8 mouse cellular contexts compared by ENCODE assay signal in the genomic region with DNA sequence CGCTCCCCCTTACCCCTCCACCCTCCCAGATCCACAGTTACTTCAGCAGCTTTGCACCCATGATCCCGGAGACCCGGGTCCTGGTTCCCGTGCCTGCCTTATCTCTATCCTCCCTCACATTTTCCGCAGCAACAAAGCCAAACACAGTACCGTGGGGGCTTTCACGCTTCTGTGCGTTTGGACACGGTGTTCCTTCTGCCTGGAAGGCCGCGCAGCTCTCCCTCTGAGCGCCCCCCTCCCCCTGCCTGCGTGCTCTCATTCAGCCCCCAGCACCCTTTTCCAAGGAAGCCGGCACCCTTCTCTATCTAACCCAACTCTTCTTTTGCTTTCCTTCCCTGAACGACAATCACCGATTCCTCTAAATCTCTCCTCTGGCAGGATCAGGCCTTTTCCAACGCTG. TPM values are rescaled to one million over a fixed set of nuclear protein-coding genes. Genes with fewer than 3 reads are reported as not detected.
DNase-seq lines count a peak whose midpoint lies in the region; ATAC-seq and TF ChIP-seq lines count a peak whose summit lies in the region.

No protein-coding gene starts in this region.

- in situ Hi-C loops in Patski (cut with MboI; ENCODE audit: low pct_unique_long_range_greater_than_20kb): no loop called here

- TF ChIP-seq POLR2A in olfactory bulb, adult 2 months (IDR thresholded peaks at IDR 0.05; ENCODE audit: insufficient read depth, low read depth, low read length): no peak

- no peak for TF ChIP-seq CTCF in Patski (IDR thresholded peaks at IDR 0.05)
- no peak for TF ChIP-seq CTCF in olfactory bulb, adult 2 months (IDR thresholded peaks at IDR 0.05; ENCODE audit: insufficient read depth, low read depth, low read length)

- CTCF ChIA-PET in Patski (lab: Charles Lee): no interaction called here

- peak overlapping the region; percentile 89 for H3K9ac ChIP-seq in forebrain, embryonic 14.5 days (ENCODE audit: low read length)
- peak overlapping the region; percentile 83 for H3K9ac ChIP-seq in intestine, embryonic 16.5 days (ENCODE audit: low read depth, low read length)
- H3K9ac ChIP-seq in limb, embryonic 15.5 days: peak overlapping the region; percentile 51

- peaks cover 13% of the 10 kb centered on the region for H3K4me1 ChIP-seq in forebrain, embryonic 14.5 days (ENCODE audit: control insufficient read depth, insufficient read depth, low read length)
- peaks cover 21% of the 10 kb centered on the region for H3K4me1 ChIP-seq in intestine, embryonic 16.5 days (ENCODE audit: control insufficient read depth, insufficient read depth, low read length)
- H3K4me1 ChIP-seq in limb, embryonic 15.5 days: peaks cover 25% of the 10 kb centered on the region
- peaks cover 15% of the 10 kb centered on the region for H3K4me1 ChIP-seq in olfactory bulb, adult 2 months (ENCODE audit: control insufficient read depth, insufficient read depth, low read length)

- under 1% methylated on average over 17 of the region's 17 CpGs for WGBS in forebrain, embryonic 14.5 days
- under 1% methylated on average over 17 of the region's 17 CpGs for WGBS in intestine, embryonic 16.5 days
- WGBS in limb, embryonic 15.5 days: under 1% methylated on average over 17 of the region's 17 CpGs
- WGBS in olfactory bulb, adult 2 months: under 1% methylated on average over 17 of the region's 17 CpGs

- peak overlapping the region; percentile 92; the same call in 1 of the 2 replicates for H3K27ac ChIP-seq in forebrain, embryonic 14.5 days (ENCODE audit: low read depth, low read length)
- H3K27ac ChIP-seq in intestine, embryonic 16.5 days (ENCODE audit: low read length): 0 out of 2 replicates have a peak overlapping the region, but pooled peaks have one; percentile 41
- peak overlapping the region; percentile 74 for H3K27ac ChIP-seq in limb, embryonic 15.5 days
- peak overlapping the region; percentile 66 for H3K27ac ChIP-seq in olfactory bulb, adult 2 months (ENCODE audit: insufficient read depth, low read depth, low read length)

- peak overlapping the region; percentile 76 for H3K4me3 ChIP-seq in forebrain, embryonic 14.5 days (ENCODE audit: low read depth, low read length)
- H3K4me3 ChIP-seq in intestine, embryonic 16.5 days (ENCODE audit: low read length): peak overlapping the region; percentile 83
- peak overlapping the region; percentile 74 for H3K4me3 ChIP-seq in limb, embryonic 15.5 days
- peak overlapping the region; percentile 81 for H3K4me3 ChIP-seq in olfactory bulb, adult 2 months (ENCODE audit: insufficient read depth, low read depth, low read length)

- POLR2A ChIA-PET in Patski (lab: Charles Lee): interaction anchor here (0.6 to 1.1 kb wide), 4 partner anchors 9 to 1390 kb away, joined by 3 to 8 read pairs (median 3); a partner anchor contains a TSS

- ATAC-seq in Patski: peak; percentile 23
- ATAC-seq in forebrain, embryonic 14.5 days: peak; percentile 58
- 0 out of 2 replicates have a peak, but pooled peaks have one; percentile 23 for ATAC-seq in intestine, embryonic 16.5 days
- ATAC-seq in limb, embryonic 15.5 days (ENCODE audit: insufficient number of reproducible peaks, low FRiP score, low TSS enrichment, low read depth): no peak

- no peaks in the 10 kb centered on the region for H3K36me3 ChIP-seq in forebrain, embryonic 14.5 days (ENCODE audit: control insufficient read depth, insufficient read depth, low read length)
- H3K36me3 ChIP-seq in intestine, embryonic 16.5 days (ENCODE audit: control insufficient read depth, insufficient read depth, low read length): no peaks in the 10 kb centered on the region
- H3K36me3 ChIP-seq in limb, embryonic 15.5 days: no peaks in the 10 kb centered on the region

- no peaks in the 10 kb centered on the region for H3K9me3 ChIP-seq in forebrain, embryonic 14.5 days (replicated peaks; ENCODE audit: control insufficient read depth, low read length)
- no peaks in the 10 kb centered on the region for H3K9me3 ChIP-seq in intestine, embryonic 16.5 days (ENCODE audit: control insufficient read depth, low read length)
- H3K9me3 ChIP-seq in limb, embryonic 15.5 days: no peaks in the 10 kb centered on the region

- peak overlapping the region; percentile 58 for H3K4me2 ChIP-seq in forebrain, embryonic 14.5 days (ENCODE audit: low read length)
- H3K4me2 ChIP-seq in intestine, embryonic 16.5 days (ENCODE audit: low read depth, low read length): peak overlapping the region; percentile 98
- peak overlapping the region; percentile 90 for H3K4me2 ChIP-seq in limb, embryonic 15.5 days

- H3K27me3 ChIP-seq in Patski: no peaks in the 10 kb centered on the region
- no peaks in the 10 kb centered on the region for H3K27me3 ChIP-seq in forebrain, embryonic 14.5 days (replicated peaks; ENCODE audit: control insufficient read depth, insufficient read depth, low read length)
- H3K27me3 ChIP-seq in intestine, embryonic 16.5 days (replicated peaks; ENCODE audit: control insufficient read depth, insufficient read depth, low read length): no peaks in the 10 kb centered on the region
- H3K27me3 ChIP-seq in limb, embryonic 15.5 days: no peaks in the 10 kb centered on the region

- peak; percentile 35 for DNase-seq in gastrocnemius, adult 18-20 months (ENCODE audit: low spot score)
- no peak for DNase-seq in gastrocnemius, adult 8-10 months (ENCODE audit: low spot score in 2 of 2)
- DNase-seq in Patski (ENCODE audit: low read depth, low spot score): no peak
- DNase-seq in forebrain, embryonic 14.5 days (ENCODE audit: low spot score): no peak
- DNase-seq in embryo, embryonic 10 days (ENCODE audit: low spot score): no peak

RNA-seq across cellular contexts. Expression of a gene that starts 0.5 kb away (rescaled TPM):
- 10 to 100 TPM; 42.9 to 67.4 TPM for total RNA-seq in gastrocnemius, adult 18-20 months (2021)
- total RNA-seq in gastrocnemius, adult 8-10 months (2022): 10 to 100 TPM; 41.7 to 54.5 (median 50.6) TPM
- 27.3 TPM for polyA plus RNA-seq in Patski (2021)
- 21.9 and 23.1 TPM in 2 replicates for polyA plus RNA-seq in forebrain, embryonic 14.5 days (2014; fragmentation: Nextera tagmentation; extraction: Ambion mirVana)
- polyA plus RNA-seq in intestine, embryonic 16.5 days (2015; fragmentation: Nextera tagmentation; extraction: Ambion mirVana): 6.7 and 8.2 TPM in 2 replicates
- polyA plus RNA-seq in limb, embryonic 15.5 days (2015; fragmentation: Nextera tagmentation; extraction: Ambion mirVana): 8.5 and 9.4 TPM in 2 replicates
- polyA plus RNA-seq in olfactory bulb, adult 2 months (2012; ENCODE audit: insufficient read depth, insufficient read length, low replicate concordance, missing spikeins): not detected in 2 replicates

Comparison
In these comparisons a context has a peak if more than half of its experiments do, and no peak if none do; other contexts are left out.
1. H3K27ac ChIP-seq: peak in every context shown above with its lines; median percentile 92 in forebrain, embryonic 14.5 days; 74 in limb, embryonic 15.5 days; 66 in olfactory bulb, adult 2 months; 41 in intestine, embryonic 16.5 days.